Mouse (Mus musculus) intestine, embryonic 15.5 days (tissue): ENCODE data around the gene Rrp1b. TPM values are rescaled to one million over a fixed set of nuclear protein-coding genes. Genes with fewer than 3 reads are reported as not detected.

ENCODE experiments used
- polyA plus RNA-seq: library from polyadenylated mRNA; unstranded; fragments of >200 nt; fragmentation: Nextera tagmentation; extraction: Ambion mirVana; gene quantifications from 2 replicates; pipeline ENCODE4 v1.2.1, GENCODE M21; 2015

Rrp1b gene
- polyA plus RNA-seq, 1 experiment from 2014 or later, result 56.6 TPM

Other genes with a start within 250 kb of the Rrp1b start
- 8.8 and 9.2 TPM in 2 replicates for gene Sik1, start 180.3 kb upstream of the Rrp1b start, polyA plus RNA-seq
- 0.29 and 0.33 TPM in 2 replicates for gene Hsf2bp, start 249 bp downstream of the Rrp1b start, polyA plus RNA-seq
- gene Notch3, start 130.8 kb downstream of the Rrp1b start, polyA plus RNA-seq, result 8.1 and 8.3 TPM in 2 replicates
- 0.14 and 0.16 TPM in 2 replicates for gene Ephx3, start 153.4 kb downstream of the Rrp1b start, polyA plus RNA-seq
- 68.1 and 70.5 TPM in 2 replicates for gene Brd4, start 248.6 kb downstream of the Rrp1b start, polyA plus RNA-seq